7 mouse cellular contexts compared by ENCODE assay signal in the genomic region with DNA sequence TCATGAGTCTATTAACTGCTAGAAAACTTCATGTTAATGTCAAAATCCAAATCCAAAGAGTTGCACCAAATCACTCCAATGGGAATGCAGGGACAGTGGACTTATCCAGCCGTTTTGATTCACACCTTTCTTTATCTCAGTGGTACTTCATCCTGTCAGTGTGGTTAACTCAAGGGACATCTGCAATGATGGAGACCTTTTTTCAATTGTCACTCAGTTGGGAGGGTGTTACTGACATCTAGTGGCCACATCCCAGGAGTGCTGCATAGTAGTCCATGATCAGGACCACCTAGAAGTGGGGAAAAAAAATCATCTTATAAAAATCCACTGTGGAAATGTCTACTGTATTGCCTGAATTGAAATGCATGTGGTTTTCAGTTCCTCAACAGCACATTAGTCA.
DNase-seq lines count a peak whose midpoint lies in the region.

No protein-coding gene starts in this region.

- intact Hi-C loops in left cerebral cortex, postnatal 14 days (cut with DNase I) = no loop called here
- intact Hi-C loops in left cerebral cortex, postnatal 36 days (cut with DNase I) = no loop called here

- peak; percentile 27 to 55 for DNase-seq in left cerebral cortex, postnatal 14 days (ENCODE audit: low spot score in 2 of 2)
- no peak for DNase-seq in left cerebral cortex, postnatal 36 days (ENCODE audit: low spot score in 2 of 2)
- peak; percentile 61 for DNase-seq in embryo, embryonic 10 days (ENCODE audit: low spot score)
- peak; percentile 16 to 36 for DNase-seq in layer of hippocampus, adult 8-10 months (ENCODE audit: low spot score in 2 of 2)
- DNase-seq in retina, postnatal 7 days (ENCODE audit: low read depth, low spot score) = peak; percentile 5
- DNase-seq in adipocyte (ENCODE audit: low spot score) = no peak
- DNase-seq in liver = no peak

Comparison
In these comparisons a context has a peak if more than half of its experiments do, and no peak if none do; other contexts are left out.
1. DNase-seq: peak in left cerebral cortex, postnatal 14 days (2 of 2), embryo, embryonic 10 days (single experiment), layer of hippocampus, adult 8-10 months (2 of 2) and retina, postnatal 7 days (single experiment); none in left cerebral cortex, postnatal 36 days (0 of 2), adipocyte (single experiment) and liver (single experiment).